Mouse (Mus musculus) forelimb bud, embryonic 11.5 days (tissue): Measurements from ENCODE around the gene Fbxw8.

Experiments
- DNase-seq: peaks from one replicate; pipeline ENCODE4 v3.0.0-alpha.2; 2012; ENCODE audit warnings: low read depth, low spot score

The Fbxw8 gene

DNA sequence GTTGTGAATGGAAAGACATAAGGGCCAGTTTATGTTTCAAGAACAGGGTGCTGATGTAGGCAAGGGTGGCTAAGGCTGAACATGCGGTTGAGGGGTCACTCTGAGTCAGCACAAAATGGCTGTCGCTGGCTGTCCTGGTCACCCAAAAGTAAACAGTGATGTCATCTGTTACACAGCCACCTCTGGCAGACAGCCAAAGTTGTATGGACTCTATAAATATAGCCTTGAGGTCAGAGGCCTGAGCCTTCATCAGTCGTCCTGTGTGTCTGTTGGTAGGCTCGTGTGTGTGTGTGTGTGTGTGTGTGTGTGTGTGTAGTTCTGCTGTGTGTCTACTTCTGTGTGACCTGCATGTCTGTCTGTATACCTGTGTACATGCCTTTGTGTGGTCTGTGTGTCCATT, 1.7 kb upstream of the Fbxw8 start:
- no peak for DNase-seq

DNA sequence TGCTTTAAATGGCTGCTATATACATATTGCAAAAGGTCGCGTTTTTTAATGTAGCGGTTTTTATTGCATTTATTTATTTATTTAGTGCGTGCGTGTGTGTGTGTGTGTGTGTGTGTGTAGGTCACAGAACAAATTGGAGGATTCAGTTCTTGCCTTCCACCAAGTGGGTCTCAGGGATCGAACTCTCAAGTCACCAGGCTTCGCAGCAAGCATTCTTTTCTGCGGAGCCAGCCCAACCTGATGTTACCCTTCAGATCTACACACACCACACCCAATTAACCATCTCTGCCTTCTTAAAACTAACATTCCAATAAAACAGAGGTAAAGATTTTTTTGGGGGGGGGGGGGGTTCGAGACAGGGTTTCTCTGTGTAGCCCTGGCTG, 292 bp upstream of the Fbxw8 start:
- no peak for DNase-seq

DNA sequence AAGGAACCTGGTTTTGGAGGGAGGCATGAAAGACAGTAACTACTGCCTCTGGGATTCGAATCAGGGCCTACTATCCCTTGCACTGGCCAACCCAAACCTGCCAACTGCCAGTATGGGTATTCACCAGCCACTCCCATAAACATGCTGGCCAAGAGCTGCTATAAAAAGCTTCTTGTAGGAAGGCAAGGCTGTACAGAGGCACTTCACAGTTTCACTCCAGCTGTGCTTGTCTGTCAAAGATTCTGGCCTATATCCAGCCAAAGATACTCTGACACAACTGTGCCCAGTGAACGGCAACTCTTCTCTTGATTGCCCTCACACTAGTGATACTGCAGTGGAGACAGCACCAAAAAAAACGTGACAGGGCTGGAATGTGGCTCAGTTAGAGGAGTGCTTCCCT, 5.6 kb downstream of the Fbxw8 start:
- no peak for DNase-seq

GRCm38 (mm10) chr5:118147264-118147663, 8.0 kb downstream of the Fbxw8 start:
- DNase-seq: no peak

- no peak for DNase-seq
Observed at GRCm38 (mm10) chr5:118145999-118146679, 9.1 kb downstream of the Fbxw8 start.

GRCm38 (mm10) chr5:118145458-118145857, 9.8 kb downstream of the Fbxw8 start:
- no peak for DNase-seq

DNA sequence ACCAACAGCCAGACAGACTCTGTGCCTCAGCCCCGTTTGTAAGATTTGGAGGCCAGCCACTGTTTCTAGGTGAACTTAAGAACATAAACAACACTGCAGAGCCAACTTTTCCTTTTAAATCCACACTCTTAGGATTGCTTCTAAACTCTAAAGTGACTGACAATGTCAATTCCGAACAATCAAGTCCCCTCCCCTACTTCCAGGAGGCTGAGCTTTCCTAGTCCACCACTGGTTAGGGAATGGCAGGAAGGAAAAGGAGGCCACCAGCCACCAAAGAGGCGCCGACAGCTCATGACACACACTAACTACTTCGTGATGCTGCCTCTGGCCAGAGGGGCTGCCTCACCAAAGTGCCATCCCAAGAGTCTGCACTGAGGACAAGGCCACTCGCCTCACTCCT, 10.5 kb downstream of the Fbxw8 start:
- DNase-seq: no peak

GRCm38 (mm10) chr5:118144327-118144726, 10.9 kb downstream of the Fbxw8 start:
- DNase-seq: no peak

- no peak for DNase-seq
Observed at GRCm38 (mm10) chr5:118143211-118144026, 11.8 kb downstream of the Fbxw8 start.

- DNase-seq: no peak
Observed at GRCm38 (mm10) chr5:118142471-118142870, 12.8 kb downstream of the Fbxw8 start.

DNA sequence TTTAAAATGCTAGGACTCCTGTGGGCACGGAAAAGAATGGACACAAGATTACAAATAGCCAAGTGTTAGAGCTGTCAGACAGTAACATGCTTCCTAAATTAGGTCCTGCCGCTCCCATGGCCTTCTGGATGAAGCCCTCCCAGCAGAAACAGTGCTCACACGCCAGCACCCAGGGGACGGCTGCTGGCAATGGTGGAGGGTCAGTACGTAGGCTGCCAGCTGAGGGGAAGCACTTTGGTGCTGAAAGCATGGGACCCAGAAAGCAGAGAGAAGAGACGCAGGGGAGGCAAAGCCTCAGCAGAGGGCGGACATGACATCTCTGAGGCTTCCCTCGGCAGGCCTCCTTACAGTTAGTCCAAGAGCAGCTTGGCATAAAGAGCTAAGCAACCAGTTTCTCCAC, 15.6 kb downstream of the Fbxw8 start:
- DNase-seq: no peak

- no peak for DNase-seq
Observed at GRCm38 (mm10) chr5:118136391-118136790, 18.9 kb downstream of the Fbxw8 start.

DNA sequence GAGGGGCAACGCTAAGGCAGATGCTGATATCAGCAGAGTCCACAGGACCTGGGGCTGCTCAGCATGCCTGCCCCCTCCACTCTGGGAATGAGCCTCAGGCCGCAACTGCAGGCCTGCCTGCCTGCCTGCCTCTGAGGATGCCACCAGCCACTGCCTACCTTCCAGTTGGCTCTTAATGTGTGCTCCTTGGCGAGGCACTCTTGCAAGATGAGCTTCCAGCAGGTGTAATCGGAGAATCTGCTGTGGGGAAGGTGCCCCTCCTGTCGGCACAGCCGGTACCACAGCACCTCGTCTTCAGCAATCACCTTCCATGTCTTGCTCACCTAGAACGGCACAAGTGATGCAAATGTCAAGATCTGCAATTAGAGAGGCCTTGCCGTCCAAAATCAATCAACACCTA, 26.6 kb downstream of the Fbxw8 start:
- DNase-seq: no peak

- no peak for DNase-seq
Observed at GRCm38 (mm10) chr5:118128208-118128607, 27.1 kb downstream of the Fbxw8 start.

DNA sequence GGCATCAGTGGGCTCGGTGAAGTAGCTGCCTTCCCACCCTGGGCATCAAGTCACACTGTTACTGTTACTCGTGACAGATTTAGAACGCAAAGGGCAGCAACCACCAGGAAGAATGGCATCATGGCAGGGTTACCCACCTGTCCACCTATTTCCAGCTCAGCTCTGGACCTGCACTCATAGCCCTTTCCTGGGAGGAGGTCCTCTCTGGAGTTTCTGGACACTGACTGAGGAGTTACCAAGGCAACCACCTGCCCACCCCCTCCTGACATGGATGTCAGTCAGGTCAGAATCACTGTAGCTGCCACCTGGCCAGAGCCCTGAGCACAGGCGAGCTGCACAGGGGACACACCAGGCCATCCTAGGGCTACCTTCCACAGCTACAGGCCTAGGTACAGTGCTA, 28.6 kb downstream of the Fbxw8 start:
- no peak for DNase-seq

- DNase-seq: no peak
Observed at GRCm38 (mm10) chr5:118123096-118123495, 32.2 kb downstream of the Fbxw8 start.

DNA sequence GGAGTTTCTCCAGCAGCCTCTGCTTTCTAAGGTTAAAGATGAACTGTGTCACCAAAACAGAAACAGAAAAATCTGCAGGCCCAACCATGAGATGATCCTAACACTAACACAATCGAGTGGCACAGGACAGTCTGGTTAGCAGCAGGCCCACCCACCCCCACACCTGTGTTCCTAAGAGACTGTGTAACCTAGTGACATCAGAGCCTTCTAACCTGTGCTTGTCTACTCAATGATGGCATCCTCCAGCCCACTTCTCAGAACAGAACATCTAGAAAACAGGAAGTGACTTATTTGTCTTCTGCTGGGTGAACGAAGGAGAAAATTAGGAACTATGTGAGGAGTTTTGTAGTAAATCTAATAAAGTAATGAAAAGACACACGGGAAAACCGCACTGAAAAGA, 33.3 kb downstream of the Fbxw8 start:
- no peak for DNase-seq

DNA sequence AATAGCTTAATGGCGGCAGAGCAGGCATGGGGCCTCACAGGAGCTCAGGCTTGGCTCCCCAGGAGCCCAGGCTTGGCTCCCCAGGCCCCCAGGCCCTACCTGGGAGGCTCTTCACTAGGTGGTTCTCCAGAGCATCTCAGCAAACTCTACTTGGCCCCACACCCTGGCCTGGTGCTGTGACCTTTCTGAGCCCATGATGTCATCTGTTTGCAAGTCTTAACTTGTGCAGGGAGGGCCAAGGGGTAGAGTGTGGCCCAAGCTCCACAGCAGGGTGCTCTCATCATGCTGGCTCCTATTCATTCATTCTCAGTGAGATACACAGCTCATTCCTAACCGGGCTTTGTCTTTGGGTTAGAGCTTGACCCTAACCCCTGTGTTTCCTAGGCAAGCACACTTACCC, 34.6 kb downstream of the Fbxw8 start:
- DNase-seq: no peak

- no peak for DNase-seq
Observed at GRCm38 (mm10) chr5:118118922-118119321, 36.3 kb downstream of the Fbxw8 start.

GRCm38 (mm10) chr5:118118351-118118750, 36.9 kb downstream of the Fbxw8 start:
- no peak for DNase-seq

- no peak for DNase-seq
Observed at GRCm38 (mm10) chr5:118113617-118114016, 41.6 kb downstream of the Fbxw8 start.

- no peak for DNase-seq
Observed at GRCm38 (mm10) chr5:118113043-118113442, 42.2 kb downstream of the Fbxw8 start.

DNA sequence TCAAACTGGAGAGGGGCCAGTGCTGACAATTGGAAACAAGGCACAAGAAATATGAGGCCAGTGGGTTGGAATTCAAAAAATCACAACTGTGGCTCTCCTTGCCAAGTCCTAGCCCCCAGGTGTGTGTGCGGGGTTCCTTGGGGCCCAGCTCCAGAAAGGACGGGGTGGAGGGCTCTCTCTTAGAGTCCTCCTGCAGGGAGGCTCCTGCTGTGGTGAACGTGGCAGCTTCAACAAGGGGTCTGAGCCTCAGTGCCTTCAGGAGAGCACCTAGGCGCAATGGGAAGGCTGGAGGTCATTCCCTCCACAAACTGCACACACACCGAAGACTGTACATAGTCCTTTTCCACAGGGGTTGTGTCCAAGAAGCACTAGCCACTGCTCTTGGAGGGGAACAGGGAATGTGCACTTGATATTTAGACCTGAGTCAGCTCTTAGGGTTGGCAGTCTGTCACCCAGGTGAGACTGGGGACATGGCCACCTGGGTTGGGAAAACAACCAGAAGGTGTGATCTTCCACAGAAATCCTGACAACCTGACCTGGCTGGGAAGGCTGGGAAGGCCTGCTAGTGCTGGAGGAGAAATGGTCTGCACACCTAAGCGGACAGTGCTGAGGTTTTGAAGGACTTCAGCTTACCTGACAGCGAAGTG, 46.3 kb downstream of the Fbxw8 start:
- no peak for DNase-seq
